Mouse (Mus musculus): ENCODE results near the gene Mroh8. TPM values are rescaled to one million over a fixed set of nuclear protein-coding genes. Genes with fewer than 3 reads are reported as not detected.

Gene Mroh8
- polyA plus RNA-seq, 1 experiment = 1.1 TPM

- 95% methylated on average over 6 of the region's 6 CpGs for WGBS
- no peaks in the 10 kb centered on the region for H3K4me1 ChIP-seq (replicated peaks; ENCODE audit: control insufficient read depth, insufficient read depth, low read length)
- H3K27me3 ChIP-seq (ENCODE audit: control insufficient read depth, insufficient read depth, low read length) = no peaks in the 10 kb centered on the region
- H3K27ac ChIP-seq (ENCODE audit: control insufficient read depth, insufficient read depth, low read length) = no peak overlapping the region
- DNase-seq = no peak
- H3K4me3 ChIP-seq (ENCODE audit: control insufficient read depth, insufficient read depth, low read length) = no peak overlapping the region
- no peak for TF ChIP-seq CTCF (IDR thresholded peaks at IDR 0.05; ENCODE audit: borderline replicate concordance, control insufficient read depth, extremely low read depth, insufficient read depth, low read length, poor library complexity)
- TF ChIP-seq POLR2A (IDR thresholded peaks at IDR 0.05; ENCODE audit: control insufficient read depth, extremely low read depth, insufficient read depth, low read length, poor library complexity) = no peak
- peaks cover 84% of the 10 kb centered on the region for H3K36me3 ChIP-seq (ENCODE audit: control insufficient read depth, insufficient read depth, low read length)
Observed at GRCm38 (mm10) chr2:157310963-157311637, 31.8 kb upstream of the Mroh8 start.

- 98% methylated on average over 8 of the region's 8 CpGs for WGBS
- Histone ChIP-seq H3K4me1 (replicated peaks; ENCODE audit: control insufficient read depth, insufficient read depth, low read length) (no peaks in the 10 kb centered on the region), H3K27ac (ENCODE audit: control insufficient read depth, insufficient read depth, low read length) (no peak overlapping the region), H3K4me3 (ENCODE audit: control insufficient read depth, insufficient read depth, low read length) (no peak overlapping the region), H3K27me3 (ENCODE audit: control insufficient read depth, insufficient read depth, low read length) (no peaks in the 10 kb centered on the region), H3K36me3 (ENCODE audit: control insufficient read depth, insufficient read depth, low read length) (peaks cover 81% of the 10 kb centered on the region)
- TF ChIP-seq POLR2A (IDR thresholded peaks at IDR 0.05; ENCODE audit: control insufficient read depth, extremely low read depth, insufficient read depth, low read length, poor library complexity) (no peak), CTCF (IDR thresholded peaks at IDR 0.05; ENCODE audit: borderline replicate concordance, control insufficient read depth, extremely low read depth, insufficient read depth, low read length, poor library complexity) (no peak)
- no peak for DNase-seq
Observed at GRCm38 (mm10) chr2:157309611-157310010, 30.3 kb upstream of the Mroh8 start.

GRCm38 (mm10) chr2:157308273-157308917 lies 29.0 kb upstream of the Mroh8 start:
- Histone ChIP-seq H3K4me3 (ENCODE audit: control insufficient read depth, insufficient read depth, low read length) (no peak overlapping the region), H3K36me3 (ENCODE audit: control insufficient read depth, insufficient read depth, low read length) (peaks cover 79% of the 10 kb centered on the region), H3K27ac (ENCODE audit: control insufficient read depth, insufficient read depth, low read length) (no peak overlapping the region), H3K4me1 (replicated peaks; ENCODE audit: control insufficient read depth, insufficient read depth, low read length) (no peaks in the 10 kb centered on the region), H3K27me3 (ENCODE audit: control insufficient read depth, insufficient read depth, low read length) (no peaks in the 10 kb centered on the region)
- no peak for DNase-seq
- 96% methylated on average over 2 of the region's 2 CpGs for WGBS
- TF ChIP-seq POLR2A (IDR thresholded peaks at IDR 0.05; ENCODE audit: control insufficient read depth, extremely low read depth, insufficient read depth, low read length, poor library complexity) = no peak
- TF ChIP-seq CTCF (IDR thresholded peaks at IDR 0.05; ENCODE audit: borderline replicate concordance, control insufficient read depth, extremely low read depth, insufficient read depth, low read length, poor library complexity) = no peak

- Histone ChIP-seq H3K36me3 (ENCODE audit: control insufficient read depth, insufficient read depth, low read length) (peaks cover 79% of the 10 kb centered on the region), H3K4me1 (replicated peaks; ENCODE audit: control insufficient read depth, insufficient read depth, low read length) (no peaks in the 10 kb centered on the region), H3K27ac (ENCODE audit: control insufficient read depth, insufficient read depth, low read length) (no peak overlapping the region), H3K4me3 (ENCODE audit: control insufficient read depth, insufficient read depth, low read length) (no peak overlapping the region), H3K27me3 (ENCODE audit: control insufficient read depth, insufficient read depth, low read length) (no peaks in the 10 kb centered on the region)
- TF ChIP-seq POLR2A (IDR thresholded peaks at IDR 0.05; ENCODE audit: control insufficient read depth, extremely low read depth, insufficient read depth, low read length, poor library complexity) = no peak
- TF ChIP-seq CTCF (IDR thresholded peaks at IDR 0.05; ENCODE audit: borderline replicate concordance, control insufficient read depth, extremely low read depth, insufficient read depth, low read length, poor library complexity) = no peak
- no peak for DNase-seq
- 93% methylated on average over 4 of the region's 4 CpGs for WGBS
Observed at GRCm38 (mm10) chr2:157307715-157308265, 28.4 kb upstream of the Mroh8 start.

- Histone ChIP-seq H3K4me3 (ENCODE audit: control insufficient read depth, insufficient read depth, low read length) (no peak overlapping the region), H3K36me3 (ENCODE audit: control insufficient read depth, insufficient read depth, low read length) (peaks cover 77% of the 10 kb centered on the region), H3K27me3 (ENCODE audit: control insufficient read depth, insufficient read depth, low read length) (no peaks in the 10 kb centered on the region), H3K27ac (ENCODE audit: control insufficient read depth, insufficient read depth, low read length) (no peak overlapping the region), H3K4me1 (replicated peaks; ENCODE audit: control insufficient read depth, insufficient read depth, low read length) (no peaks in the 10 kb centered on the region)
- DNase-seq = no peak
- TF ChIP-seq CTCF (IDR thresholded peaks at IDR 0.05; ENCODE audit: borderline replicate concordance, control insufficient read depth, extremely low read depth, insufficient read depth, low read length, poor library complexity) (no peak), POLR2A (IDR thresholded peaks at IDR 0.05; ENCODE audit: control insufficient read depth, extremely low read depth, insufficient read depth, low read length, poor library complexity) (no peak)
- 93% methylated on average over 7 of the region's 7 CpGs for WGBS
Observed at GRCm38 (mm10) chr2:157306091-157307032, 27.0 kb upstream of the Mroh8 start.

GRCm38 (mm10) chr2:157303096-157303495 lies 23.7 kb upstream of the Mroh8 start:
- H3K4me1 ChIP-seq (replicated peaks; ENCODE audit: control insufficient read depth, insufficient read depth, low read length) = no peaks in the 10 kb centered on the region
- no peaks in the 10 kb centered on the region for H3K27me3 ChIP-seq (ENCODE audit: control insufficient read depth, insufficient read depth, low read length)
- 94% methylated on average over 9 of the region's 9 CpGs for WGBS
- TF ChIP-seq POLR2A (IDR thresholded peaks at IDR 0.05; ENCODE audit: control insufficient read depth, extremely low read depth, insufficient read depth, low read length, poor library complexity) (no peak), CTCF (IDR thresholded peaks at IDR 0.05; ENCODE audit: borderline replicate concordance, control insufficient read depth, extremely low read depth, insufficient read depth, low read length, poor library complexity) (no peak)
- no peak for DNase-seq
- H3K36me3 ChIP-seq (ENCODE audit: control insufficient read depth, insufficient read depth, low read length) = peaks cover 75% of the 10 kb centered on the region
- no peak overlapping the region for H3K27ac ChIP-seq (ENCODE audit: control insufficient read depth, insufficient read depth, low read length)
- H3K4me3 ChIP-seq (ENCODE audit: control insufficient read depth, insufficient read depth, low read length) = no peak overlapping the region
